Mouse (Mus musculus) liver, embryonic 13.5 days (tissue): Measurements from ENCODE around the gene Ccdc191. TPM values are rescaled to one million over a fixed set of nuclear protein-coding genes. Genes with fewer than 3 reads are reported as not detected.

Experiments
- ATAC-seq: fragments of 200-750 bp; cut with Nextera tagmentation; 2 replicates; pipeline ENCODE4 v1.8.0; 2017; ENCODE audit warnings: low read depth, mild to moderate bottlenecking, moderate number of reproducible peaks, moderate library complexity
- DNase-seq: peaks from one replicate; pipeline ENCODE4 v3.0.0; 2022
- H3K27ac ChIP-seq: fragments of 300-500 bp; sonication (generic); 2 replicates; pipeline ENCODE4 v1.5.1; 2015; ENCODE audit warnings: moderate library complexity, mild to moderate bottlenecking, inconsistent platforms
- H3K27me3 ChIP-seq: fragments of 300-500 bp; sonication (generic); 2 replicates; pipeline ENCODE4 v1.6.1; 2015; ENCODE audit warnings: mild to moderate bottlenecking, inconsistent platforms
- H3K36me3 ChIP-seq: fragments of 300-500 bp; sonication (generic); 2 replicates; pipeline ENCODE4 v1.6.1; 2015; ENCODE audit warnings: mild to moderate bottlenecking, inconsistent platforms
- H3K4me1 ChIP-seq: fragments of 300-500 bp; sonication (generic); replicated peaks from 2 replicates; pipeline ENCODE4 v1.6.1; 2015; ENCODE audit warnings: inconsistent platforms
- H3K4me2 ChIP-seq: fragments of 300-500 bp; sonication (generic); 2 replicates; pipeline ENCODE4 v1.6.1; 2015; ENCODE audit warnings: inconsistent platforms, mild to moderate bottlenecking, moderate library complexity
- H3K4me3 ChIP-seq: fragments of 300-500 bp; sonication (generic); replicated peaks from 2 replicates; pipeline ENCODE4 v1.5.1; 2015; ENCODE audit warnings: mild to moderate bottlenecking, inconsistent platforms
- H3K9ac ChIP-seq: fragments of 300-500 bp; sonication (generic); 2 replicates; pipeline ENCODE4 v1.6.1; 2015; ENCODE audit warnings: mild to moderate bottlenecking, inconsistent platforms
- H3K9me3 ChIP-seq: fragments of 300-500 bp; sonication (generic); replicated peaks from 2 replicates; pipeline ENCODE4 v1.6.1; 2016; ENCODE audit warnings: inconsistent platforms
- WGBS: fragments of 180-500 bp; shearing (Covaris S2); methylation state at CpG from one replicate; pipeline ENCODE4 v1.1.7; 2015; ENCODE audit not compliant: insufficient replicate concordance; 5-methylcytosine and 5-hydroxymethylcytosine counted together
- polyA plus RNA-seq: library from polyadenylated mRNA; unstranded; fragments of >200 nt; fragmentation: Nextera tagmentation; extraction: Ambion mirVana; gene quantifications from 2 replicates; pipeline ENCODE4 v1.2.1, GENCODE M21; 2015

The Ccdc191 gene
- polyA plus RNA-seq, 1 experiment from 2014 or later: 5.5 TPM

- Histone ChIP-seq H3K4me3 (peak overlapping the region; percentile 77), H3K36me3 (no peaks in the 10 kb centered on the region), H3K9ac (peak overlapping the region; percentile 81; the same call in 1 of the 2 replicates), H3K9me3 (no peaks in the 10 kb centered on the region), H3K27me3 (no peaks in the 10 kb centered on the region), H3K4me2 (peak overlapping the region; percentile 84), H3K4me1 (peaks cover 33% of the 10 kb centered on the region), H3K27ac (no peak overlapping the region)
- DNase-seq (no peak), ATAC-seq (no peak)
- WGBS: 66% methylated on average over 4 of the region's 4 CpGs
Measured at GRCm38 (mm10) chr16:43890747-43891336, 1.2 kb downstream of the Ccdc191 start.

DNA sequence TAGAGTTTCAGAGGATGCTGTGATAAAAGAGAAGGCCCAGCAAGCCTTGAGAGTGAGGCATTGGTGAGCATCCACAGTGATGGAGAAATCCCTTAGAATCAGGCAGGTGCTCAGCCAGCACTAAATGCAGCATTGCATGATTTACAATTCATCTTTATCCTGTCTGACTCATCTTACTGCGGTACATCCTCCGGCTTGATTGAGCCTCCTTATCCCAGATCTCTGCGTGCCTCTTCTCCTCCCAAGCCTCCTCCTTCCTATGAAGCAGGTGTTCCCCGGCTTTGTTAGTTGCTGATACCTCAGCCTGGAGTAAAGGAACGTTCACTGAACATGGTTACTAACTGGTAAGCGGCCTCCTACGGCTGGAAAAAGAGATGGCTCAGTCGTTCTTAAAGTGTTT lies 4.9 kb downstream of the Ccdc191 start:
- H3K9ac ChIP-seq: no peak overlapping the region
- H3K4me1 ChIP-seq: peaks cover 16% of the 10 kb centered on the region
- H3K27ac ChIP-seq: no peak overlapping the region
- H3K9me3 ChIP-seq: no peaks in the 10 kb centered on the region
- WGBS: 74% methylated on average over 8 of the region's 8 CpGs
- ATAC-seq (no peak), DNase-seq (no peak)
- H3K36me3 ChIP-seq: no peaks in the 10 kb centered on the region
- no peak overlapping the region for H3K4me3 ChIP-seq
- H3K27me3 ChIP-seq: no peaks in the 10 kb centered on the region
- H3K4me2 ChIP-seq: no peak overlapping the region

DNA sequence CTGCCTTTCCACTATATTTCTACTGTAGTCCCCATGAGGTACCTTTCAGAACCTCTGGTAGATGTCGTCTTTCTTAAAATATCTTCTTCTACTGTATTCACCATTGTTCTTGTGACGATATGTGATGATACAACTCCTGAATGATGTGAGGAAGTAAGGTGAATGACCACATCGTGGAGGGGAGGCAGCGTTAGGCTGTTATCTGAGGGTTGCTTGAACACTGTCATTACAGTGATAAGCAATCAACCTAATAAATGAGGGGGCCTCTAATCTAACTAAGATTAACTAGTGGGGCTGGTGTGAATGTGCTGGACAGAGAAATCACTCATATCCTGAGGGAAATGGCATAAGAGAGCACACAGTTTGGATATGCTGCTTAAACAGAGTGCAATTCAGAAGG lies 10.5 kb downstream of the Ccdc191 start:
- ATAC-seq (no peak), DNase-seq (no peak)
- no peak overlapping the region for H3K4me3 ChIP-seq
- H3K27ac ChIP-seq: no peak overlapping the region
- peaks cover 7% of the 10 kb centered on the region for H3K4me1 ChIP-seq
- H3K27me3 ChIP-seq: no peaks in the 10 kb centered on the region
- H3K9ac ChIP-seq: no peak overlapping the region
- no peak overlapping the region for H3K4me2 ChIP-seq
- no peaks in the 10 kb centered on the region for H3K9me3 ChIP-seq
- no peaks in the 10 kb centered on the region for H3K36me3 ChIP-seq
- whole genome bisulfite sequencing: 34% methylated on average over 4 of the region's 4 CpGs

GRCm38 (mm10) chr16:43900571-43900970 lies 11.0 kb downstream of the Ccdc191 start:
- Histone ChIP-seq H3K9ac (no peak overlapping the region), H3K36me3 (no peaks in the 10 kb centered on the region), H3K9me3 (no peaks in the 10 kb centered on the region), H3K4me3 (no peak overlapping the region), H3K27ac (no peak overlapping the region), H3K4me1 (peaks cover 7% of the 10 kb centered on the region), H3K4me2 (no peak overlapping the region), H3K27me3 (no peaks in the 10 kb centered on the region)
- ATAC-seq (no peak), DNase-seq (no peak)

GRCm38 (mm10) chr16:43908881-43909280 lies 19.3 kb downstream of the Ccdc191 start:
- no peak for DNase-seq
- 0 out of 2 replicates have a peak, but pooled peaks cover 3% of the 10 kb centered on the region for H3K36me3 ChIP-seq
- H3K9me3 ChIP-seq: no peaks in the 10 kb centered on the region
- no peaks in the 10 kb centered on the region for H3K27me3 ChIP-seq
- no peak overlapping the region for H3K27ac ChIP-seq
- no peak for ATAC-seq
- H3K9ac ChIP-seq: no peak overlapping the region
- H3K4me2 ChIP-seq: no peak overlapping the region
- WGBS: 57% methylated on average over 2 of the region's 2 CpGs
- H3K4me3 ChIP-seq: no peak overlapping the region
- H3K4me1 ChIP-seq: no peaks in the 10 kb centered on the region

GRCm38 (mm10) chr16:43918867-43919266 lies 29.3 kb downstream of the Ccdc191 start:
- no peak overlapping the region for H3K27ac ChIP-seq
- H3K4me3 ChIP-seq: no peak overlapping the region
- peaks cover 5% of the 10 kb centered on the region; the same call in 1 of the 2 replicates for H3K4me1 ChIP-seq
- no peaks in the 10 kb centered on the region for H3K36me3 ChIP-seq
- H3K4me2 ChIP-seq: no peak overlapping the region
- no peaks in the 10 kb centered on the region for H3K9me3 ChIP-seq
- no peak for DNase-seq
- ATAC-seq: peak; percentile 12; the same call in 1 of the 2 replicates
- WGBS: 38% methylated on average over 3 of the region's 3 CpGs
- no peaks in the 10 kb centered on the region for H3K27me3 ChIP-seq
- H3K9ac ChIP-seq: no peak overlapping the region

DNA sequence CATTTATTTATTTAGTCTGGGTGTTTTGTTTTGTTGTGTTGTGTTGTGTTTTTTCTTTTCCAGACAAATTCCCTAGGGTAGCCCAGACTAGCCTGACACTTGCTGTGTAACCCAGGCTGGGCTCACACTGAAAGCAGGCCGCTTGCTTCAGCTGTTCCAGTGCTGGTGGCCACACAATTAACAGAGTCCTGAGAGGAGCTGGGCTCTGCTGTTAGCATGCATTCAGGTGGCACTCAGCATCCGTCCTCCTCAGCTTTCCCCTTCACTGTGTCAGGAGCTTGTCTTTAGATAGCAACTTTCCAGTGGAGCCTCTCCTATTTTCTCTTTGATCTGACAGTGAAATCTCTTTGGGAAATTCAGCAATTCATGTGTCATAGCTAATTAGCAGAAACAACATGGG lies 32.4 kb downstream of the Ccdc191 start:
- Histone ChIP-seq H3K9me3 (no peaks in the 10 kb centered on the region), H3K4me2 (no peak overlapping the region), H3K36me3 (no peaks in the 10 kb centered on the region), H3K9ac (no peak overlapping the region), H3K4me3 (no peak overlapping the region), H3K27me3 (no peaks in the 10 kb centered on the region), H3K4me1 (peaks cover 5% of the 10 kb centered on the region; the same call in 1 of the 2 replicates), H3K27ac (no peak overlapping the region)
- no peak for DNase-seq
- WGBS: 65% methylated on average over 2 of the region's 2 CpGs
- no peak for ATAC-seq

DNA sequence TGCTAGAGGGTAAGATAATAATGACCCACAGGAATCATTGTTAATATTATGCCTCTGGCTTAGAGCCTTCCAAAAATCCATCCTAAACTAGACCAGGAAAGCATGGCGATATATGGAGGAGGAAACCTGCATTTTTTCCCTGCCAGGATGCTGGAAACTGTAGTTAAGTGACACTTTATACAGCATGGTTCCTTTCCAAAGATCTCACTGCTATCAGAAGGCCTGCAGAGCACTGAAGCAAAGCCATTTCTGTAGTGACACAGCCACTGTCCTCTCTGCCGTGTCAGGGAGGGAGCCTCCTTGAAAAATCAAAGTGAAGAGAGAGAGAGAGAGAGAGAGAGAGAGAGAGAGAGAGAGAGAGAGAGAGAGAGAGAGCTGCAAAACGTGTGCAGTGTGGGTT lies 33.0 kb downstream of the Ccdc191 start:
- Histone ChIP-seq H3K36me3 (no peaks in the 10 kb centered on the region), H3K27ac (no peak overlapping the region), H3K4me3 (no peak overlapping the region), H3K27me3 (no peaks in the 10 kb centered on the region), H3K4me1 (peaks cover 5% of the 10 kb centered on the region; the same call in 1 of the 2 replicates), H3K4me2 (no peak overlapping the region), H3K9me3 (no peaks in the 10 kb centered on the region), H3K9ac (no peak overlapping the region)
- WGBS: 46% methylated on average over 3 of the region's 3 CpGs
- ATAC-seq: no peak
- DNase-seq: no peak

GRCm38 (mm10) chr16:43925001-43925558 lies 35.5 kb downstream of the Ccdc191 start:
- no peak for DNase-seq
- H3K4me1 ChIP-seq: no peaks in the 10 kb centered on the region
- no peak overlapping the region for H3K4me2 ChIP-seq
- 58% methylated on average over 6 of the region's 6 CpGs for WGBS
- no peak for ATAC-seq
- no peaks in the 10 kb centered on the region for H3K27me3 ChIP-seq
- H3K9ac ChIP-seq: no peak overlapping the region
- no peak overlapping the region for H3K27ac ChIP-seq
- H3K4me3 ChIP-seq: no peak overlapping the region
- no peaks in the 10 kb centered on the region for H3K9me3 ChIP-seq
- H3K36me3 ChIP-seq: no peaks in the 10 kb centered on the region

GRCm38 (mm10) chr16:43925846-43926245 lies 36.2 kb downstream of the Ccdc191 start:
- Histone ChIP-seq H3K36me3 (no peaks in the 10 kb centered on the region), H3K9ac (no peak overlapping the region), H3K4me2 (no peak overlapping the region), H3K27ac (no peak overlapping the region), H3K4me1 (no peaks in the 10 kb centered on the region), H3K4me3 (no peak overlapping the region), H3K9me3 (no peaks in the 10 kb centered on the region), H3K27me3 (no peaks in the 10 kb centered on the region)
- 55% methylated on average over 1 of the region's 1 CpGs for WGBS
- no peak for DNase-seq
- no peak for ATAC-seq

GRCm38 (mm10) chr16:43926341-43926859 lies 36.8 kb downstream of the Ccdc191 start, which contains the start of gene Qtrt2:
Gene Qtrt2 (minus strand): TSS chr16:43926809.
- H3K4me1 ChIP-seq: no peaks in the 10 kb centered on the region
- WGBS: 59% methylated on average over 6 of the region's 6 CpGs
- ATAC-seq: no peak

GRCm38 (mm10) chr16:43930577-43930976 lies 41.0 kb downstream of the Ccdc191 start:
- Histone ChIP-seq H3K4me3 (no peak overlapping the region), H3K27me3 (no peaks in the 10 kb centered on the region), H3K27ac (no peak overlapping the region), H3K36me3 (no peaks in the 10 kb centered on the region), H3K4me2 (no peak overlapping the region), H3K4me1 (no peaks in the 10 kb centered on the region), H3K9me3 (no peaks in the 10 kb centered on the region), H3K9ac (no peak overlapping the region)
- no peak for DNase-seq
- ATAC-seq: no peak

More at GRCm38 (mm10) chr16:43926341-43926859, 36.8 kb downstream of the Ccdc191 start, which contains the start of gene Qtrt2:
- Histone ChIP-seq H3K9ac (no peak within 1 kb of the TSS), H3K36me3 (no peaks in the 10 kb centered on the region), H3K4me2 (no peak within 1 kb of the TSS), H3K27me3 (no peaks in the 10 kb centered on the region), H3K4me3 (no peak within 1 kb of the TSS), H3K27ac (no peak within 1 kb of the TSS), H3K9me3 (no peaks in the 10 kb centered on the region)
- no peak for DNase-seq
